Mouse (Mus musculus) CD4-positive, CD25-positive, alpha-beta regulatory T cell, adult 4 months (primary cell): ENCODE results near the gene Srsf3. TPM values are rescaled to one million over a fixed set of nuclear protein-coding genes. Genes with fewer than 3 reads are reported as not detected.
"Not testable (repeated sequence)": the region's sequence is repeated elsewhere in the genome, so short reads cannot be mapped to it uniquely, and the experiment has no call there.

Experiments
- ATAC-seq: one replicate; pipeline ENCODE4 v1.8.0; 2017
- polyA plus RNA-seq, 2 experiments: library from polyadenylated mRNA; unstranded; fragments of 100-300 nt; shearing (Covaris generic); gene quantifications; one replicate each; pipeline ENCODE4 v1.2.1; 2017

The Srsf3 gene
- polyA plus RNA-seq, 2 experiments from 2014 or later = 232 to 397 TPM

DNA sequence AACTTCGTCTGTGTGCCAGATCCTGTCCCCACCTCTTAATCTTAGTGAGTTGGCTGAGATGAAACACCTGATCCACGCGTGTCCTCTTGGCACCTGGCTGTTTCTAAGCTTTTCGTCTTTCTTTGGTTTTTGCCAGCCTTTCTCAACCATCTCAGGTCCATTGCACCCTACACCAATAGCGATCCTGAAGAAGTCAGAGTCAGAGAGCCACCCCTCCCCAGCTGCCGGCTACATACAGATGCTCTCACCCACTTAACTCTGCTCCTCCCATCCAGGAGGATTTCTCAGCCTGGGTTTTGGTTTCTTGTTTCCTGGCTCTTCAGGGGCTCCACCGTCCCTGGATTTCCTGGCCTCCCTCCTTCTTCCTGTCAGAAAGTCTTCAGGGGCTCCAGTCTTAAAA lies 13.0 kb upstream of the Srsf3 start:
- no peak for ATAC-seq

DNA sequence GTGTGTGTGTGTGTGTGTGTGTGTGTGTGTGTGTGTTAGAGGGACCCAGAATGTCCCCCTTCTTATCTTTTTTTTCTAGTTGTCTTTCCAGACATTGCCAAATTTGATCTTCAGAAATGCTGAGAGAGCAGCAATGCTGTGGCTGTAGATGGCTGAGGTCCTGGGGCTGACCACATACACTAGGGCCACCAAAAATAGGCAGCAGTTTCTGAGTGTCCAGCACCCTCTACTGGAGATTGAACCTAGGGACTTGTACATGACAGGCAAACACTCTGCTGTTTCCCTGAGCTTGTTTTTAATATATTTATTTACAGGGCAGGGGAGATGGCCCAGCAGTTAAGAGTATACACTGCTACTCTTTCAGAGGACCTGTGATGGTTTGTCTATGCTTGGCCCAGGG lies 12.0 kb upstream of the Srsf3 start:
- no peak for ATAC-seq

DNA sequence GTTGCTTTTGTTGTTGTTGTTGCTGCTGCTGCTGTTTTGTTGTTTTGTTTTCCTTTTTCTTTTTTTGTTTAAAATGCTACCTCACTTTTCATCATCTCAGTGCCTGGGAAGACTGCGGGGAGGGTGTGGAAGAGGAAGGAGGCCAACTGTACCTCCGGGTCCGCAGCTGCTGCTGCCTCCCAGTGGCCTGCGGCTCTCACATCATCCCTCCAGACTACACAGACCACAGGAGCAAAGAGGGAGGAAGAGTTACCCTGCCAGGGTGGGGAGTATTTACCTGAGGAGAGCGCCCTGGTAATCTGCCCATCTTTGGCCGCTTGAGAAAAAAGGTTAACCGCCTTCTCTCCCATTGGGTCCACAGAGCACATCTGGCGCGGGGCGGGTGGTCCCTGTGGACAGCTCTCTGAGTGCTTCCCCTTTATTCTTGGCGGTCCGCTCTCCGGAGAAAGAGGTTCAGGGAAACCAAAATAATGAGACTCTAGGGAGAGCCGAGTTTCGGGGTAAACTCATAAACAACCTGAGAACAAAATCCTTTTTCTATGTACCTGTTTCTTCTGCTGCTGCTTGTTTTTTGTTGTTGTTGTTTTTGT lies 10.1 kb upstream of the Srsf3 start:
- peak; percentile 62 for ATAC-seq

DNA sequence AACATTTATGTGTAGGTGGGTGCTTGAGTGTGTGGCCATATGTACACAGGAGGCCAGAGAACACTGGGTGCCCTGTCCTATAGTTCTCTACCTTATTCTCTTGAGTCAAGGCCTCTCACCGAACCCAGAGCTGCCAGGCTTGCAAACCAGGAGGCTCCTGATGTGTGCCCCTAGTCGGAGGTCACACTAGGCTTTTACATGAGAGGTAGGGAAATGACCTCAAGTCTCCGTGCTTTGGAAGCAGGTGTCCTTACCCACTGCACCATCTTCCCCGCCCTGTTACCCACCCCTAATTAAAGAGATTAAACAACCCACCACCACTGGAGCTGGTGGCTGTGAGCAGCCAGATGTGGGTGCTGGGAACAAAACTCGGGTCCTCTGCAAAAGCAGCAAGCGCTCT lies 9.1 kb upstream of the Srsf3 start:
- ATAC-seq = no peak

DNA sequence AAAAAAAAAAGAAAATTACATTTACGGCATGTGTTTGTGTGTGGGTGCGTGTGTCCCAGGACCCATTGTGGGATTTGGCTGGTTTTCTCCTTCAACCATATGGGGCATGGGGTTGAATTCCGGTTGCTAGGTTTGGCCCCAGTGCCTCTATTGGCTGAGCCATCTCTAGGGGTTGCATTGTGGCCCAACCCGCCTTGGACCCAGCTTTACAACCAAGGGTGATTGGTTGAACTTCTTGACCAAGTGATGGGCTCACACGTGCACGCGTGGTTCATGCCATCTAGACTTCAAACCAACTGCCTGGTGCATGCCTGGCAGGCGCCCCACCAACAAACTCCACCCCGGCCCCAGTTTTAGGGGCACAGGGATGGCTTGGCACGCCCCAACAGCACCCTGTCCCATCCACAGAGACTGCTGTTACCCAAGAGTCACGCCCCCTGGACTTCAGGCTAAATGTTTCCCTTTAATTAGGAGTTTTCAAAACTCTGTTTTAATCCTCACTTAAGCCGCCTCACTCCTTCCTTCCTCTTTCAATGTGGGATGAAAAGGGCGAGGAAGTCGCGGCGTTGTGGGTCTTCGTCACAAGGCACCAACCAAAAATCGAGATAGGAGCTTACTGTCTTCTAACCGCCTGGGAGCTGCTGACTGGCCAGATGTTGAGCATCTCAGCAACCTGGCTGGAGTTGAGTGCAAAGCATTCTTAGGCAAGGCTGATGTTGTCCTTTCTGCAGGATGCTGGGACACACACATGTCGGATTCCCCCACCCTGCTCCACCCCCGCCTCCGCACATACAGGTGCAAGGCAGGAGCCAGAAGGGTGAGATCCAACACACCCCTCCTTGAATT lies 8.2 kb upstream of the Srsf3 start:
- ATAC-seq = no peak

DNA sequence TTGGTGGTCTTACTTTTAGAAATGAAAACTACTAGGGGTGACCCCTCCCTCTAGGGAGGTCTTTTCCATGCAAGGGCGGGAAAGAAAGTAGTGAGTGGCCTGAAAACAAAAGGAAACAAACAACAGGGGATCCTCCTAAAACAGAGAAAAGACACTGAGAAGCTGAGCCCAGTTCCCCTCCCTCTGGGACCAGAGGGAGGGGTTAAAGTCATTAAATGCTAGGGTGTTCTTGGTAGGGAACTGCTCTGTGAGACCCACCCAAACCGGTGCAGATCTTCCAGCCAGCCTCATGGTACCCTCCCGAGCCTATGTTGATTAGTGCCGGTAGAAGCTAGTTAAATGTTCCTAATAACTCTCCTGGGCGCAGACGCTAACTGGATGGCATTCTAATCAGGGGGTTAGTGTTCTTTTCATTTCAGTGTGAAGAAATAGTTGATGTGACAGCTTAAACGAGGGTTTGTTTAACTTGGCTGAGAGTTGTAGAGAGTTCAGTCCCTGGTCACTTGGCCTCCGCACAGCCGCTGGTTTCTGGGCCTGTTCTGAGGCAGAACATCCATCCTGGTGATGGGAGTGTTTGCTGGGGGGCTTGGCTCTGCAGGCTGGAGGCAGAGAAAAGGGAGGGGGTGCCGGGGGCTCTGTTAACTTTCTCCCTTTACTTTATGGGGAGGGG lies 7.4 kb upstream of the Srsf3 start:
- no peak for ATAC-seq

DNA sequence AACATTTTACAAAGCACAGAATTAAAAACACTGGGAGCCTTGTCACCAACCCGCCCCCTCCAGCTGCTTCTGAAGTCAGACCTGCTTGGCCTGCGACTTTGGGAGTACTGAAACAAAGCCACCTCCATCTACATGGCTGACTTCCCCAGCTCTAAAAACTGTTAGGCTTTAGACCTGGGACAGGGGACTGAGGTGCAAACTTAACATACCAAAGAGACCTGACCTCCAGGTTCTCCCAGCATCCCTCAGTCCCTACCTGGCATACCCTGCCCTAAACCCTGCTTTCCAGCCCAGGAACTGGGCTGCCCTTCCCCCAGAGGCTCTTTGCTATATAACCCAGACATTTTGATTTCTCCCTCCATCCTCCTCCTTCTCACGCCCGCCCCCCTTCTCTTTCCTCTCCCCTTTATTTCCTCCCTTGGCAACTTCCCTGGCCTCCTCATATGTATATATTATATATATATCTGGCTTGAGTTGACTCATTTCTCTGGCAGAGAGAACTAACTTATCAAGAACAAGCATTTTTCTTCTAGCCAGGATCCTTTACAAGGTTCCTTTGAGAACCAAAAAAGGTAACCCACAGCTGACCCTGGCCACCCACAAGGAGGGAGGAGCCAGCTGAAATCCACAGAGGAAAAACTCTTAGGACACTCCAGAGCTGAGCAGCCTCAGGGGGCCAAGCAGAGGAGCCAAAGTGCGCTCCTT lies 5.6 kb upstream of the Srsf3 start:
- no peak for ATAC-seq

DNA sequence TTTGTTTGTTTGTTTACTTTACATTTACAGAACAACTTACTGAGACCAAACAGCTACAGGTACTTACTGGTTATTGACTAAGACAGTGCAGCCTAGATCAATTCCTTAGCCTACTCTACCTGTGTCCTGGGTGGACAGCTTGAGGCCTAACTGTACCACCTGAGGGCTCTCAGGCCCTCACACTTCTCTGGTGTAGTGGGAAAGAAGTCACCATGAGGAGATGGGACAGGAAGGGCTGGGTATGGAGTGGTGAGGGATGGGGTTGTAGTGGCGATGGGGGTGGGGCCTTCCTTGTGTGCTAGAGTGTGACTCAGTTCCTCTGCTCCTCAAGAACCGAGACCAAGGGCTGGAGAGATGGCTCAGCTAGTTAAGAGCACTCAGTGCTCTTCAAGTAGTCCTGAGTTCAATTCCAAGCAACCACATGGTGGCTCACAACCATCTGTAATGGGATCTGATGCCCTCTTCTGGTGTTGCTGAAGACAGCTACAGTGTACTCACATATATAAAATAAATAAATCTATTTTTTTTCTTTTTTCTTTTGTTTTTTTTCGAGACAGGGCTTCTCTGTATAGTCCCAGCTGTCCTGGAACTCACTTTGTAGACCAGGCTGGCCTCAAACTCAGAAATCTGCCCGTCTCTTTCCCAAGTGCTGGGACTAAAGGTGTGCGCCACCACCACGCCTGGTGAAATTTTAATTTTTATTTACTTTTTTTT lies 1.9 kb upstream of the Srsf3 start:
- no peak for ATAC-seq

DNA sequence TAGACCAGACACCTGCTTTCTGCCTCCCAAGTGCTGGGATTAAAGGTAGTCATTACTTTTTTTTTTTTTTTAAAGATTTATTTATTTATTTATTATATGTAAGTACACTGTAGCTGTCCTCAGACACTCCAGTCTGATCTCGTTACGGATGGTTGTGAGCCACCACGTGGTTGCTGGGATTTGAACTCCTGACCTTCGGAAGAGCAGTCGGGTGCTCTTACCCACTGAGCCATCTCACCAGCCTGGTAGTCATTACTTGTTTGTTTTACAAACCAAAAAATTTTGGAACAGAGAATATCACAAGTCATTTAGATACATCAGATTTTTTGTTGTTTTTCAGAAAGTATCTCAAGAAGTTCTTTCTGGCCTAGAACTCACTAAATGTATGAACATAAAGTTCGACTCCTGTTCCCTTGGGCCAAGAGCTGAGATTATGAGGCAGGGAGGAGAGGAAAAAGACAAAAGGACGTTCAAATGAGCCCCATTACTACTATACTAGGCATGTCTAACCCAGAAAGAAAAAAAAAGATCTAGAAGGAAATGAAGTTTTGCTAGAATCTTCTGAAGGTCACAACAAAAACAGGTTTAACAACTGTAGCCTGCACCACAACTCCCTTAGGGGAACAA lies 1.2 kb upstream of the Srsf3 start:
- not testable (repeated sequence) for ATAC-seq

DNA sequence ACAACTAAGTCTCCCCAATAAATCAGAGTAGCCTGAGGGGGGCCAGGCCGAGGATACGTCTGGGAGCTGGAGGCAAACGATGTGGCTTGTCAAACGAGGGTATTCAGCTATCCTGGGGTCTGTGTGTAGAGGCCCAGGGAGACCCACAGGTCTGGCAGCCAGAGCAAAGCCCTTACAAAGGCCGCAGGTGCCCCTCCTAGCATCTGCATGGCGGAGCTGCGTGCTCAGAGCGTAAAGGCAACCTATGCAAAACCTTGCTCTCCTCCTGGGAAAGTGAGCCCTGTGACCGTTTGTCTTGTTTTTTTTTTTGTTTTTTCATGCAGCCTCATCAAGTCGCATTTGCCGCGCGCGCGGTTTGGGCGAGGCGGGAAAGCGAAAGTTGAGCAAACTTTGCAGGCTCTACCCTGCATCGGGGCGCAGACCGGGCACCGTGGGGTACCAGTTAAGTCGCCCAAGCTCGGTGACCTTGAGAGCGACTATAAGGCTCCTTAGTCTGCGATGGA lies 606 bp upstream of the Srsf3 start:
- peak; percentile 27 for ATAC-seq

DNA sequence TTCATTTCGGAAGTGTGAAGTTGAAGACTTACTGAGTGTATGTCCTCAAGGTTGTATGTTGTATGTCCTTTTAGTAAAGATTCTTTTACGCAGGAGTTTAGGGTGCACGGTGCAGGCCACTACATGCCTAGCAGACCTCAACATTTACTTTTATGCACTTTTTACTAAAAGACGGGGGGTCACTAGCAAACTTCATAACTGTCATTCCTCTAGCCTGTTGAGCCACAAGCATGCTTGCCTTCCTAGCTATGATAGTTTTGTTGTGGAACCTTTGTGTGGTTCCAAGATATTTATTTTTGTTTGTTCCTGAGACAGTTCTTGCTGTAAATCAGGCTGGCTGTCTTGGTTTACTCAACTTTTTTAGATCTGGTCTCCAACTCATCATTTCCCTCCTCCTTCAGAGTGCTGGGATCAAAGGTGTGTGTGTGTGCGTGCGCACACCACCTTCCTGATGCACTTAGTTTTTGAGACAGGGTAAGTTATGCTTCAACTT lies 1.2 kb downstream of the Srsf3 start:
- no peak for ATAC-seq

DNA sequence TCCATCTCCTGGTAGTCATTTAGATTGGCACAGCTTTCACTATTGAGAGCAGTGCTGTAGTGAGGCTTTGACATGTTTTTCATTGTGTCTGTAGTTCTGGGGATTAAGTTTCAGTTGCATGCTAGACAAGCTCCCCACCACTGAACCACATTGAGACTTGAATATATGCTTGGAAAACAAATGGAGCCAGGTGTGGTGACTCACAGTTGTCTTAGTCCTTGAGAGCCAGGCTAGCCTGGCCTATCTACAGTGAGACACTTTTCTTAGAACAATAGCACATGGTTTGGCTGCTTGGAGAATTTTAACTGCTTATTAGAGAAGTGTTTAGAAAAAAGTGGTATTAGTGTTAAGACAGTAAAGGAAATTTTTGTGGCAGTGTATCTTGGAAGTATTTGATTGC lies 1.8 kb downstream of the Srsf3 start:
- no peak for ATAC-seq

DNA sequence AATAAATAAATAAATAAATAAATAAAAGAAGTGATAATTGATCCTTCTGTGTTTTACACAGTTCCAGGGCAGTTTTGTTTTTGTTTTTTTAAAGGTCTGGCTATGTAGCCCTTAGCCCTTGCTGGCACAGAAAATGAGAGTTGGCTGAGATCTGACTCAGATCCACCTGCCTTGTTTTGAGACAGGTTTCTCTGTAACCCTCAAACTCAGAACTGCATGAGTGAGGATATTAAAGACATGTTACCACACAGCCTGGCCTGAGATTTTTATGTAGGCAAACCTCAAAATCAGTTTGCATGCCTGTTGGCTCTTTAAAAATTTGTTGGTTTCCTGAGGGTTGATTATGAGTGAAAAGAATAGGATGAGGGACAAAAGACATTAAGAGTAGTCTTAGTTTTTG lies 3.1 kb downstream of the Srsf3 start:
- no peak for ATAC-seq

DNA sequence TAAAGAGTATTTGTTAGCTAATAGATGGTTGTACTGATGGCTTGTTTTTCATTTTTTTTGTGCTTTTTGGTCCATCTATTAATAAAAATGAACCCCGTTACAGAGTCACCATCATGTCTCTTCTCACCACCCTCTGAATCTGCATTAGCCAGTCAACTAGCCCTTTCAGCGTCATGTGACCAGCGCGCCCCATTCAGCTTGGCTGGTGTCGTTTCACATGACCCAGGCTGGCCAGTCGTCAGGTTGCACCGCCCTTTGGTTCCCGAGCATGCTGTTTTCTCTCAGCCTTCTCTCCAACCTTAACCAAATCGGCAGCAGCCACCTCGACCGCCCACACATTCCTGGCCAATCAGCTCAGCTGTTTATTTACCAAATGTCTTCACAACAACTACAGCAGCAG lies 6.9 kb downstream of the Srsf3 start:
- no peak for ATAC-seq

DNA sequence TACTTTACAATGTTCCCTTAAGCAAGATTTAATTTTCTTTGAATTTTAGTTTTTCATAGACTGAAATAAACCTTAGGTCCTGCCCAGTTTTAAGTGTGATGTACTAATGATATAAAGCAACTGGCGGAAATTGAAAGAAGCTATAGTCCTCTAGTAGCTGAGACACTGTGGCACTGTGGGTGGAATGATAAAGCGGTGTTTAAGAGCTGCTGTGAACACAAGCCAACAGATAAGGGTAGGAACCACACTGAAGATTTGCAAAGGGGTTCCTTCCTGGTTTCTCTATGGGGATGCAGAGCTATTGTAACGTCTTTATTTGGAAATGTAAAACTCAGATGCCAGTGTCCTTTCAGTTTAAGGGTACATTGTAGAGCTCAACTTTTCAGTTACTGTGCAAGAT lies 9.2 kb downstream of the Srsf3 start:
- not testable (repeated sequence) for ATAC-seq

DNA sequence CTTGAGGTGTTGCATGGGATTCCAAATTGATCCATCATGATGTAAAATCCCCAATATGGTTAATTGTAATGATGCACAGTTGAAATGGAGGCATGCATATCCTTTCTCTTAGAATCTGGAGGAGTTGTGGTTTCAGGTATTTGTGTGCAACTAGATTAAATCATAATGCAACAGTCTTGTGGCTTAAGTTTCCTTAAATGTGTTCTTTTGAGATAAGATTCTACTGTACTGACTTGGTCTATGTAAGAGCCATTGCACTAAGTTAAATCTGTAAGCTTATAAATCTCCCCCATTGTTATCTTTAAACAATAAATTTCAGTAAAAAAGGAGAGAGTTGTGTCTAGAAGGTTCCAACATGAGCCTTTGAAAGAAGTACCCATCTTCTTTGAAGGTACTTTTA lies 10.1 kb downstream of the Srsf3 start:
- no peak for ATAC-seq

DNA sequence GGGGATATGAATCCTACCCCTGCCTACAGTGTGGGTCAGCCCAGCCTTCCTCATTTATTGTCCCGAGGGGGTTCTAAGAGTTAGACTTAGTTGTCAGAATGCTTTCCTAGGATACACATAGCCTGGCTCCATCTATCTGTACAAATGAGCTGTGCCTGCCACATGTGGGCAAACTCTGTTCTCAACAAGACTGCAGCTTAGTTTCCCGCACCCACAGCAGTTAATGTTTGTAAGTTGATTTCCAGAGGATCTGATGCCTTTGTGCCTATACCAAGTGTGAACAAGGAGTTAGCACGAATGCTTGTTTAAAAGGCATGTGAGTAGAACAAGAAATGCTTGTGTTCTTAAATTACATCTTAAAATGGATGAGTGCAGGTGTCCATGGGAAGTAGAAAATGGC lies 11.2 kb downstream of the Srsf3 start:
- no peak for ATAC-seq

DNA sequence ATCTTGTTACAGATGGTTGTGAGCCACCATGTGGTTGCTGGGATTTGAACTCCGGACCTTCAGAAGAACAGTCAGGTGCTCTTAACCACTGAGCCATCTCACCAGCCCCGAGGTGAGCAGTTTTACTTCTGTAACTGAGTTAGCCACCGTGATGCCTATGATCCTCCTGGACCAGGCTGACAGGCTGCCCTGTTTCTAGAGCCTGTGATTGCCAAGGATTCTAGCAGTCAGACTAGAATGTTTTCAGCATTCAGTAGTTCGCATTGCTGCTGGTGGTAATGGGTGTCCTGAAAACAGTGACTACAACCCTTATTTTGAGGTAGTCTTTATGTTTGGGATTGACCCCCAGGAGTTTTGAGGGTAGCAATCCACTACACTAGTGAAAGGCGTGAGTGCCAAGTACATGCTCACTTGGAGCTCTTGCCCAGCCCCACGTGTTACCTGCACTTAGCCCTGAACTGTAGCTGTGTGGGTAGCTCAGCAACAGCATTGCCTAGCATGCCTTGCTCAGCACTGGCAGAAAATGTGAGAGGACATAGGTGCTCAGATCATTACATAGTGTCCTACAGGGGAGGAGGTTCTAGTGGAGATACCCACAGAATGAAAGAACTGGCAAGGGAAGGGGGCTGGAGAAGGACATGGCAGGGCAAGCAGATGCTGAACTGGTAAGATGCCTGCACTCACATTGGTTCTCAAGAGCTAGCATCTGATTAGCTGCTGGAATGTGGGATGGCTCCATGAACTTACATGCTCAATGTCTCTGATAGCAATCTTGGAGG lies 11.9 kb downstream of the Srsf3 start:
- ATAC-seq = no peak

DNA sequence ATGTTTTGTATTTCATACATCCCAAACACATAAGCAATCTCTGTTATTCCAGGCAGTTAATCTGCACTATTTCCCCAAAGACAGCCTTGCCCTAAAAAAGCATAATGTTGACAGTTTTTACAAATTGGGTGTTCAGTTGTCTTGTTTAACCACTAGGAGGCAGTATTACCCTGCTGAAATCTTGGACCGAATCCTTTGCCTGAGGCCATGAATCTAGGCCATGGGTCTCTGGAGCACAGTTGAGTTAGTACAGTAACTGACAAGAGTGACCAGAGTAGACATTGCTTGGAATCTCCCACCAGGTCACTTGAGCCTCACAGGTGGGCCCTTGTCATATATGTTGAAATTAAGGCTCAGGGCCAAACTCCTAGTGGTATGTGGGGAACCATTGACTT lies 12.5 kb downstream of the Srsf3 start:
- ATAC-seq = peak; percentile 48

DNA sequence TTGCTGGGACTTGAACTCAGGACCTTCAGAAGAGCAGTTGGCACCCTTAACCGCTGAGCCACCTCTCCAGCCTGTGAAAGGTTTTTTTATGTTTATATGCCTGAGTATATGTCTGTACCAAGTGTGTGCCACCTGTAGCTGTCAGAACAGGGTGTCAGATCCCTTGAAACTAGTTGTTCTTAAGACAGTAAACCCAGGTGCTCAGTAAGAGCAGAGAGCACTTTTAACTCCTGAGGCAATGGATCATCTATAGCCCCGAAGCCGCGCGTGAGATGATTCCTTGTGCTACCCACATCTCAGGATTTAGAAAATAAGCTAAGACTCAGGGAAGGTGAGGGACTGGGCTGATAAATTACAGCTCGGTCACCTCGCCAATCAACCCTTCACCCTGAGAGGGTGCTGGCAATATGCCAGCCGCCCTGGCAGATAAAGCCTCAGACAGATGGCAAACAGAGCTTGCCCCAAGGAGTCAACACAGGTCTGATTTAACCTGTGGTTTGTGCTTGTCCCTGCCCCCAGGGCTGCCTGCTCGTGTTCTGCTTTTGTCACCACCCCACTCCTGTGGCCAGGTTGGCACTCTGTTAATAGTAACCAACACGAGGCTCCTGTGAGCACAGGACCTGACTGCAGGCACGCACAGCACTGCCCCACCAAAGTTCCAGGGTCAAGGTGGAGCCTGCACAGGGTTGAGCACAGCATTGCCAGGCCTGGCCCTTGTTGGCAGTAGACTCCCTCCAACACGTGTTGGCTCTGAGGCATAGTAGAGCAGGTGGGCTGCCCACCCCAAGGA lies 13.5 kb downstream of the Srsf3 start:
- no peak for ATAC-seq
